Comparison of ENCODE assay signal across 19 mouse cellular contexts in the genomic region with DNA sequence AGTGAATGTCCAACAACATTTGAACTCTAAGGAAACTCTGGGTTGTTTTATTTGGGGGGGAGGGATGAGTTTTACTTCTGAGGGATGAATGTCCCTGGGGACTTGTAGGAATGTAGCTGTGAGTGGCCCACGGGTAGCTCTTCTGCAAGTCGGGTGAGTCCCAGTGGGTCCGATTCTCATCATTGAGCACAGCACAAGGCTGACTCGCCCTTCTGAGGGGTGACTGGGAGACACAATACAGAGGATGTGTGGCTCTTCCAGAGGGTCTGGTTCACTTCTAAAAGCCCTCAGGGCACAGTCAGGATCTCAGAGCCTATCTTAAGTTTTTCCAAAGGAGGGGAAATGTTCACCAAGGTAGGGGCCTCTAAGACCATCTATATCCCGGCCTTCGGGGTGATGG.
"Had no signal": no experiment of that assay in that cellular context is flagged by ENCODE, and none has a peak within 500 bp of the region (broad histone marks: within the 10 kb centered on the region; RNA-seq: fewer than 3 reads in every experiment).

No protein-coding gene starts in this region.

- H3K9ac ChIP-seq: limb, embryonic 13.5 days; liver, embryonic 13.5 days; lung, embryonic 14.5 days; midbrain, embryonic 13.5 days; neural tube, embryonic 12.5 days; stomach, embryonic 15.5 days had no signal

- H3K4me2 ChIP-seq: limb, embryonic 13.5 days; liver, embryonic 13.5 days; lung, embryonic 14.5 days; midbrain, embryonic 13.5 days; neural tube, embryonic 12.5 days; stomach, embryonic 15.5 days had no signal

- H3K36me3 ChIP-seq: limb, embryonic 13.5 days; liver, embryonic 13.5 days; midbrain, embryonic 13.5 days; neural tube, embryonic 12.5 days; stomach, embryonic 15.5 days had no signal

- H3K4me3 ChIP-seq: left cerebral cortex, adult 2 months; limb, embryonic 13.5 days; liver, embryonic 13.5 days; midbrain, embryonic 13.5 days; neural tube, embryonic 12.5 days; stomach, embryonic 15.5 days had no signal

- H3K4me1 ChIP-seq: limb, embryonic 13.5 days; liver, embryonic 13.5 days; neural tube, embryonic 12.5 days; stomach, embryonic 15.5 days had no signal

- H3K9me3 ChIP-seq: limb, embryonic 13.5 days; liver, embryonic 13.5 days; midbrain, embryonic 13.5 days; neural tube, embryonic 12.5 days; stomach, embryonic 15.5 days had no signal

- H3K27me3 ChIP-seq: liver, embryonic 13.5 days; neural tube, embryonic 12.5 days; stomach, embryonic 15.5 days had no signal

- ATAC-seq: intestine, postnatal 0 days; lung, postnatal 0 days; midbrain, embryonic 13.5 days had no signal

- H3K27ac ChIP-seq: kidney, postnatal 0 days; left cerebral cortex, adult 2 months; limb, embryonic 13.5 days; liver, embryonic 13.5 days; macrophage; midbrain, embryonic 13.5 days; neural tube, embryonic 12.5 days; stomach, embryonic 15.5 days had no signal

- DNase-seq: kidney, adult 2 months; kidney, postnatal 25 days; layer of hippocampus, postnatal 36 days; liver; liver, embryonic 13.5 days; lung, embryonic 14.5 days; retina, postnatal 1 day; right cerebral cortex, postnatal 25 days; spleen, adult 18-20 months; thymus, postnatal 25 days had no signal
